Mouse (Mus musculus) E14TG2a.4 (cell line): ENCODE results near the gene Slain2.
"Not testable (repeated sequence)": the region's sequence is repeated elsewhere in the genome, so short reads cannot be mapped to it uniquely, and the experiment has no call there.

Experiments used
- H3K27me3 ChIP-seq: 2 replicates; pipeline ENCODE4 v1.6.1; 2014; ENCODE audit warnings: low read length, control low read depth; ENCODE audit not compliant: insufficient read depth
- H3K36me3 ChIP-seq: 2 replicates; pipeline ENCODE4 v1.6.1; 2014; ENCODE audit warnings: low read length, control low read depth; ENCODE audit not compliant: insufficient read depth
- H3K4me1 ChIP-seq: replicated peaks from 2 replicates; pipeline ENCODE4 v1.6.1; 2014; ENCODE audit warnings: low read depth, low read length, control low read depth
- H3K4me3 ChIP-seq: replicated peaks from 2 replicates; pipeline ENCODE4 v1.5.1; 2014; ENCODE audit warnings: mild to moderate bottlenecking, low read length
- H3K9me3 ChIP-seq: 2 replicates; pipeline ENCODE4 v1.6.1; 2014; ENCODE audit warnings: low read length, control low read depth
- CTCF ChIP-seq: conservative IDR thresholded peaks from 2 replicates; pipeline ENCODE4 v1.5.1; 2014; ENCODE audit warnings: low read length
- NANOG ChIP-seq: IDR thresholded peaks from 2 replicates; pipeline ENCODE4 v1.6.1; 2014; ENCODE audit warnings: borderline replicate concordance, low read length, mixed read lengths
- POU5F1 ChIP-seq: IDR thresholded peaks from 2 replicates; pipeline ENCODE4 v1.6.1; 2014; ENCODE audit warnings: low read length, borderline replicate concordance

Slain2 gene

DNA sequence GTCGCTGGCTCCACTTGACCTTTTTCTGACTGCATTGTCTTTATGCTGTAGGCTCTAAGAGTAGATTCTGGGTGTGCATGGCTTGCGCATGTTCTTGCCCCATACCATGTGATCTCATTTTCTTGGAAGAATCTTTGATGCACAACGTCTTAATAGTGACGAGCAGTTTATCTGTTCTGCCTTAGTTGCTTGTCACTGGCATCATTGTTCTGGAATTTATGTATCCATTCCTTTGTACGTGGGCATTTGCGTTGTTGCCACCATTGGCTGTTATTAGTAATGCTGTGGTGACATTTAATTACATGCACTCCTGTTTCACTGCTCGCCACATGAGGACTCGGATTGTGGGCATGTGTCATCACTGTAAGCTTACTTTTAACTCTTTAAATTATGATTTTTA, 7.1 kb downstream of the Slain2 start:
- peaks cover 48% of the 10 kb centered on the region for H3K4me1 ChIP-seq
- no peaks in the 10 kb centered on the region for H3K27me3 ChIP-seq
- TF ChIP-seq POU5F1 (no peak), NANOG (no peak), CTCF (no peak)
- H3K9me3 ChIP-seq = no peaks in the 10 kb centered on the region
- H3K36me3 ChIP-seq = no peaks in the 10 kb centered on the region
- H3K4me3 ChIP-seq = no peak overlapping the region

DNA sequence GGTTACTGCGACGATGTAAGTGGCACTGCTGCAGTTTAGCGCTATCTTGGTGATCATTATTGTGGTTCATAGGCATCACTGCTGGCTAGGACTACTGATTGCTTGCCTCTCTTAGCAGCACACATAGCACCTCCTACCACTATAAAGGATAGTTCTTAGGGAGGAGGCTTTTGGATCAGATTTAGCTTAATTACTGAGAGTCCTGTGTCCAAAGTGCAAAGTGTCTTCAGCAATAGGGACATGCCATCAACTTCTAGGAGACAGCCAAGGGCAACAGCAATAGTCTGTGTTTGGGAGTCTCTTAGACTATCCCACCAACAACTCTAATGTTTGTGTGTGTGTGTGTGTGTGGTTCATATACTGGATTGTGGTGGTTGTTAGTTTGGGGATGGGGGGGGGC, 8.7 kb downstream of the Slain2 start:
- Histone ChIP-seq H3K36me3 (0 out of 2 replicates have a peak, but pooled peaks cover 3% of the 10 kb centered on the region), H3K27me3 (no peaks in the 10 kb centered on the region), H3K9me3 (no peaks in the 10 kb centered on the region), H3K4me3 (no peak overlapping the region), H3K4me1 (peaks cover 32% of the 10 kb centered on the region)
- TF ChIP-seq CTCF = no peak

DNA sequence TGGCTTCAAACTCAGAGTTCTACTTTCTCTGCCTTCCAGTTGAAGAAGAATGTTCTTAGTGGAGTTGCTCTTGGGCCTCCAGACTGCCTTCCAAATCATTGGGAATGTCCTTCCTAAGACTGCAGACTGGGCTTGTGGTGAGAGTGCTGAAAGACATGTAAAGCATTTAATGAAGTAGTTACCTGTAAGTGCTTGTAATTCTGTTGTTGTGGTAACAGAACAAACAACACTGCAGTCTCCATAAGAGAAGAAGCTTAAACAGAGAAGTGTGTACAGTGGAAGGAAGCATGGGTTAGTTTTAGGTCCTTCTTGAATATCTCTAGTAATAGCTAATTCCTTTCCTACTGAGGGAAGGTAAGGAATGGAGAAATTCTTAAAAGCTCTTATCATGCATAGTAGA, 13.0 kb downstream of the Slain2 start:
- Histone ChIP-seq H3K9me3 (no peaks in the 10 kb centered on the region), H3K36me3 (0 out of 2 replicates have a peak, but pooled peaks cover 3% of the 10 kb centered on the region), H3K27me3 (no peaks in the 10 kb centered on the region), H3K4me1 (peaks cover 6% of the 10 kb centered on the region; the same call in 1 of the 2 replicates), H3K4me3 (no peak overlapping the region)
- TF ChIP-seq CTCF (no peak), POU5F1 (no peak), NANOG (no peak)

DNA sequence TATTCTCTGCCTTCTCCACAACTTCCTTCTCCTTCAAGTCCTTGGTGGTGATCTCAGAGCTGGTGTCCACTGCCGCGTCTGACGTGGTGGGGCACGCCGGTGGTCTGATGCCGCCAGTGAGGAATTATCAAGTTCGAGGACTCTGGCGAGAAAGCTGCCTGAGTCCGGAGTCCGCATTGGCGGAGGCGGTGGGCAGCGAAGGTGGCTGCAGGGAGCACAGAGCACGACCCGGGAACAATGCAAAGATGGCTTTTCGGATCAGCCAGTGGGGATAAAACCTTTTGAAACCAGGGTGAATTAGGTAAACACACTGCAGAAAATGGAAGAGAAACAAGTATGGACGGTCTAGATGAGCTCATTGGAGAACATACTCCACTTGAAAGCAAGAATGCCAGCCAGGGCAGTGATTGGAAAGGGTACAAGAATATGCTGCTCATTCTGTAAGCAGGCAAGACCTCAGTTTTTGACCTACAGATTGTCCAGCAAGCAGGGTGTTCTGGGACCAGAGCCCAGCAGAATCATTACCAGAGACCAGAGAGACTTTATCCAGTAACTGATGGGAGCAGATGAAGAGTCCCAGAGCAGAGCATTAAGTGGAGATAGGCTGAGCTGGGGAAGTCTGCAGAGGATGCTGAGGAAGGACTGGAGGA, 19.0 kb downstream of the Slain2 start:
- Histone ChIP-seq H3K9me3 (no peaks in the 10 kb centered on the region), H3K36me3 (no peaks in the 10 kb centered on the region), H3K27me3 (no peaks in the 10 kb centered on the region), H3K4me1 (peaks cover 18% of the 10 kb centered on the region), H3K4me3 (peak overlapping the region; percentile 59)
- no peak for TF ChIP-seq POU5F1
- no peak for TF ChIP-seq CTCF
- TF ChIP-seq NANOG = no peak

DNA sequence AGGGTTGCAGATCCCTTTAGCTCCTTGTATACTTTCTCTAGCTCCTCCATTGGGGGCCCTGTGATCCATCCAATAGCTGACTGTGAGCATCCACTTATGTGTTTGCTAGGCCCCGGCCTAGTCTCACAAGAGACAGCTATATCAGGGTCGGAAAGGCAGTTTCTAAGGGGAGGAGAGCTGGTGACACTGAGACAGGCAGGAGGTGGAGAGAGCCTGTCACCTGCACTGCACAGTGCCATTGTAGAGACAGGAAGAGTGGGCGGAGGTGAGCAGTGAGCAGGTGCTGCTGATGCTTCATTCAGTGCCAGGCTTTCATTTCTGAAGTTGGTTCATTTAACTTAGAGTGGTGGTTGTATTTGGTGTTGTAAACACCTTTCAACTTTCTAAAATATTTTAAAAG, 24.3 kb downstream of the Slain2 start:
- H3K4me1 ChIP-seq, H3K27me3 ChIP-seq, H3K9me3 ChIP-seq, H3K4me3 ChIP-seq: not testable (repeated sequence)
- H3K36me3 ChIP-seq = peaks cover 12% of the 10 kb centered on the region

DNA sequence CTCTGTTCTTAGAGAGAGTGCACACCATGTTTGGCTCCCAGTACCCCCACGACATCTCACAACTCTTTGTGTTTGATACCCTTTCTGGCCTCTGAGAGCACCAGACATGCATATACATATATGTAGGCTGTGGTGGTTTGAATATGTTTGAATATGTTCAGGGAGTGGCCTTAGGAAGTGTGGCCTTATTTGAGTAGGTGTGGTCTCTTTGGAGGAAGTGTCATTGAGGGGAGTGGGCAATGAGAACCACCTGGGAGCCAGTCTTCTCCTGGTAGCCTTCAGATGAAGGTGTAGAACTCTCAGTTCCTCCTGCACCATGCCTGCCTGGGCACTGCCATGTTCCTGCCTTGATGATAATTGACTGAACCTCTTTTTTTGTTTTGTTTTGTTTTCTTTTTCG, 25.2 kb downstream of the Slain2 start:
- no peaks in the 10 kb centered on the region for H3K9me3 ChIP-seq
- peaks cover 5% of the 10 kb centered on the region for H3K4me1 ChIP-seq
- H3K27me3 ChIP-seq = no peaks in the 10 kb centered on the region
- TF ChIP-seq CTCF (no peak), NANOG (no peak), POU5F1 (no peak)
- H3K4me3 ChIP-seq = no peak overlapping the region
- peaks cover 16% of the 10 kb centered on the region for H3K36me3 ChIP-seq

DNA sequence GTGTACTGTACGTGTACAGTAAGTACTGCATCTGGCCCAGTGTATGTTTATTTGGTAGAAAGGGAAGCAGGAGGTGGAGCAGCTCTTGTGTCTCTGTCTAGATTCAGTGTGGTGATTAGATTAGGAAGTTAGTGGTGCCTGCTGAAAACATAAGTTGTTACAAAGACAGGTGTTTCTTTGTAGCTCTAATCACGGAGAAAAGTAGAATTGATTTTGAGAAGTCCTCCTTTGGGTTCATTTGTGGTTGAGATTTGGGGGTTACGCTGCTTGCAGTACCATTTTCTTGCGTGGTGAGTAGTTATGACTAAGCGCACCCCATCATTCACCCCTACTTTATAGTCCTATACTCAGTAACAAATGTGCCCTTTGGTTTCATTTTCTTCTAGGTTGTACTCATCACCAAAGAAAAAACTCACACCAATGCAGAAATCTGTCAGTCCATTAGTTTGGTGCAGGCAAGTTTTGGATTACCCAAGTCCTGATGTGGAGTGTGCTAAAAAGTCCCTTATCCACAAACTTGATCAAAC, 26.9 kb downstream of the Slain2 start:
- TF ChIP-seq POU5F1 = no peak
- no peak for TF ChIP-seq CTCF
- no peak for TF ChIP-seq NANOG

DNA sequence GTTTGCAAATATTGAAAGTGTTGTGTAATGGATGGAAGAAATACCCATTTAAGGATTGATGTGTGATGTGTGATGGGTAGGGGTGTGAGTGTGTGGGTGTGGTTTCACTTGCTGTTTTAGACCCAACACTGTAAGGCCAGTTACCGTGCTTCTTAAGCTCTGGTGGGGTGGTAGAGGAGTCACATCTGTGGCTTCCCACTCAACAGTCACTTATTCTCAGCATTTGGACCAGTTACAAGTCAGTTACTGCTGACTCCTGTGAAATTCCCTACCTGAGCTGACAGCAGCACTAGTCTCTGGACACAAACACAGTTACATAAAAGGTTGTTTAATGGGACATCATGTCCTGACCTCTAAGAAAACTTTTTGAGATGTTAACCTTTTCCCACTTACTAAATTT, 34.0 kb downstream of the Slain2 start:
- H3K9me3 ChIP-seq = no peaks in the 10 kb centered on the region
- H3K36me3 ChIP-seq = peaks cover 30% of the 10 kb centered on the region
- no peak overlapping the region for H3K4me3 ChIP-seq
- TF ChIP-seq POU5F1 (no peak), NANOG (no peak), CTCF (no peak)
- no peaks in the 10 kb centered on the region for H3K27me3 ChIP-seq
- no peaks in the 10 kb centered on the region for H3K4me1 ChIP-seq

More for the DNA sequence above, 26.9 kb downstream of the Slain2 start:
- Histone ChIP-seq H3K9me3 (no peaks in the 10 kb centered on the region), H3K27me3 (no peaks in the 10 kb centered on the region), H3K4me1 (peaks cover 5% of the 10 kb centered on the region), H3K4me3 (no peak overlapping the region), H3K36me3 (peaks cover 19% of the 10 kb centered on the region)

DNA sequence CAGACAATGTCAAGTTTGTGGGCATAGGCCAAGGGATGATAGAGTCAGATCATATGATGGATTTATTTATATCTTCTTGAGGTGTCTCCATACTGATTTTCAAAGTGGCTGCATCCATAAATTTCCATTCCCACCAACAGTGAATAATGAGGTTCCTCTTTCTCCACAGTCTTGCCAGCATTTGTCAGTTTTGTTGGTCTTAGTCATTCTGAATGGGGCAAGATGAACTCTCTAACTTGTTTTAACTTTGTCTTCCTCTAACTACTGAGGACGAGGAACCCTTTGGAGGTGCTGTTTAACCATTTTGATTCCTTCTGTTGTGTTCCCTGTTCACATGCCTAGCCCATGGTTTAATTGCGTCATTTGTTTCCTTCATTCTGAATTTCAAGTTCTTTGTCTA, 36.1 kb downstream of the Slain2 start:
- TF ChIP-seq CTCF (no peak), NANOG (no peak), POU5F1 (no peak)
- Histone ChIP-seq H3K36me3 (peaks cover 24% of the 10 kb centered on the region), H3K9me3 (no peaks in the 10 kb centered on the region), H3K4me1 (no peaks in the 10 kb centered on the region), H3K4me3 (no peak overlapping the region), H3K27me3 (no peaks in the 10 kb centered on the region)
